Mouse (Mus musculus): ENCODE measurements at regions not wholly inside any gene's neighbourhood (a gene's known extent, or its start where the extent isn't known, plus 50 kb on each side); places are given as distances from the start of the nearest gene placed in this dataset.

DNA sequence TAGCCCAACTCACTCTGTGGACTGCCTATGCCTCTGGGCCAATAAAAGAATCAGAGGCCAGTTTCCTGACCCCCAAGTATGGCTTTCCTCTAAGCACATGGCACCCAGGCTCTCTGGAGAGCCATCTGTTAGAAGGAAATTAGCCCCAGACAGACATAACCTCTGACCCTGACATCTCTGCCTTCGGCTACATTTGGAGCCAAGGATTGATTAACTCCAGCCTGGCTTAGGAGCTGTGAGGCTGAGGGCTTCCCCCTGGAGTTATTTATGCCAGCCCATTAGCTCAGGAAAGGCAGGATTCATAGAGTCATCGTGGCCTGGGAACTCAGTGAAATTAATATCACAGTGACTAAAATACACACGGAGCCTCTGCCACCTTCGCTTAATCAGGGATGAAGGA, 137.5 kb downstream of the Wscd1 start:
- no peak for DNase-seq (ENCODE audit: low spot score in 2 of 2)

DNA sequence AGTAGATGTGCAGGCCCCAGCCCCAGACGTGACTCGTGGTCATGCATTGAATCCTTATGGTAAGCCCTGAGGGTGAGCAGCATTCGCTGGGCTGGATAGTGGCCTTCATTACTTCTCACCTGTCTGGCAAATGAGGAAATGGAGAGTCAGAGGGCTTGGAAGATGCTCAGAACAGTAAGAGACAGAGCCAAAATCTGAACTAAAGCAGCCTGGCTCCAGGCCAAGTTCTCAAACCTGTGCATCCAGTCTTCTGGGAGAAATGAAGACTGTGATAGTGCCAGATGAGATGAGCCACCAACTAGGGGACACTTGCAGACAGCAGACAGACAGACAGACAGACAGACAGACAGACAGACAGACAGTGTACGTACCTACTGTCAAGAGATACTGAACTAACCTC, 137.1 kb downstream of the Wscd1 start:
- no peak for DNase-seq (ENCODE audit: low spot score in 2 of 2)

DNA sequence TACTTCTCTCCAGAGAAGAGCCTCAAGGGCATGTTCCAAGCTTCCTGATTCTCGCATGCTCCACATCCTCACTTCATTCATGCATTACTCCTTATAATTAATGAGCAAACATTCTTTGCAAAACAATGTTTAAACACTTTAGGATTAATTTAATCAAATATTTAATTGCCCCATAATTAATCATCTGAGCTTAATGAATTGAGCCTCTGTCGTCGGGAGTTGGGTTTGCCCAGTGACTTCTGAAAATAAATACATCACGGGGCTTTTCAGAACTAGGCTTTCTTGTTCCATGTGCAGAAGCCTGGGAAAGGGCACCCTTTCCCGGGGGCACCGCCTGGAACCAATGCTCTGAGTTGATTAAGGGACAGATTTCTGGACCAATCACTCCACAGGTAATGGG, 135.1 kb downstream of the Wscd1 start:
- DNase-seq (ENCODE audit: low spot score in 2 of 2) = no peak

DNA sequence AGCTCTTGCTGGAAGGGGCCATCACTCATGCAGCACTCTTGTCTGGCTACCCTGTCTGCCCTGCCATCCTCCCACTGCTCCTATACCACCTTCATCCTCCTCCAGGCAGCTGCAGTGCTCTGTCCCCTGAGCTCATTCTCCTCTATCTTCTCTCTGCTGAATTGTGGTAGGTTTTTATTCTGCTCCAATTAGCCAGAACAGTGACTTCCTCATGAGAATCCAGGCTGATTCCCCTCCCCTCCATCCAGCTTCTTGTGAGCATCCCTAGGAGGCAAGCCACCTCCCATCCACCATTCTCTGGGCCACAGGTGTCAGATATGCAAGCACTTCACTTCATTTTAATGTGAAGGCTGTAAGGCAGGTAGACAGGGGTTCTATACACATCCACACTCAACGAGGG, 132.1 kb downstream of the Wscd1 start:
- DNase-seq (ENCODE audit: low spot score in 2 of 2) = no peak

DNA sequence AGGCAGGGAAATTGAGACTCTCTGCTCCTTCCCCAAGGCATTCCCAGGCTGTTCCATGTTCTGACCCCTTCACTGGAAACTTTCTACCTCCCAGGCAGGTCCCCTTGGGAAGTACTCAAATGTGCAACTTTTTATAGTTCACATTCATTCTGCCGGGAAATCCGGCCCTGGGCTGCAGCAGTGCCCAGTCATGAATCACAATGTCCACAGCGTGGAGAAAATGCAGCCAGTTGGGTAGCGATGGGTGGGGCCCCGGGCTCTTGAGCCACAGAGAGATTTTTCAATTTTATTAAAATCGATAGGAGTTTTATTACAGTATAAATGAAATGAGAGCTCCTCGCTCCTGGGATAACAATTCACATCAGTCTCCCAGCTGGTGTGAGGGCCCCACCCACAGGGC, 121.6 kb downstream of the Wscd1 start:
- no peak for DNase-seq (ENCODE audit: low spot score in 2 of 2)

DNA sequence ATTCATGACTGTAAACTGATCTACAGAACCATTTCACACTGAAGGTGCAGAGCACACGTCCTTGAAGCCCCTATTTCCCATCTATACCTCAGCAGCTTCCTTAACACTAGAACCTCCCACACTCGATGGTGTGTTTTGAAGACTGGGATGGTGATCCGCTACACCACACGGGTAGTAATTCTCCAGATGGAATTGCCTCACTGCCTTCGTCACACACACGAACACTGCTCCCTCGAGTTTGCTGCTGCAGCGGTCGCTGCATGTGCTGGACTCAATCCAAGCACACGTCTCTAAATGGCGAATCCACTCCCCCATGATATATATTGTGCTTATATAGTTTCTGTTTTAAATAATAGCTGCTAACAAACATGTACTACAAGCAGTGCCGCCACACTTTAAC, 117.0 kb downstream of the Wscd1 start:
- no peak for DNase-seq (ENCODE audit: low spot score in 2 of 2)

DNA sequence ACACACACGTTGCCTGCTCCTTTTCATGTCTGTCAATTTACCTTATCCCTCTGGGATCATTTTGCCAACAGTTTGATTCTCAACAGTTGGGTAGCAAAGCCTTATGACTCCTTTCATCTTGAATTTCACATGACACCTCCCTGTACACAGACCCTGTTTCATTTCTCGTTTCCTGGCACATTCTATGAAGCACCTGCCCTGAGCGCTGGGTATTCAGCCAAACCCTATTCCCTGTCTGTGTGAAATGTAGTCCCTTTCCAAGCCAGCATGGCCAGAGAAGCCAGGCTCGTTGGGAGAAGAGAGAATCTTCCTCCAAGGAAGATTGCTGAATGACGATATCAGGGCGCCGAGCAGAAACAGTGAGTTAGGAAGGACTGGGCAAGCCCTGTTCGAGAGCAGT, 108.2 kb downstream of the Wscd1 start:
- DNase-seq (ENCODE audit: low spot score in 2 of 2) = no peak

DNA sequence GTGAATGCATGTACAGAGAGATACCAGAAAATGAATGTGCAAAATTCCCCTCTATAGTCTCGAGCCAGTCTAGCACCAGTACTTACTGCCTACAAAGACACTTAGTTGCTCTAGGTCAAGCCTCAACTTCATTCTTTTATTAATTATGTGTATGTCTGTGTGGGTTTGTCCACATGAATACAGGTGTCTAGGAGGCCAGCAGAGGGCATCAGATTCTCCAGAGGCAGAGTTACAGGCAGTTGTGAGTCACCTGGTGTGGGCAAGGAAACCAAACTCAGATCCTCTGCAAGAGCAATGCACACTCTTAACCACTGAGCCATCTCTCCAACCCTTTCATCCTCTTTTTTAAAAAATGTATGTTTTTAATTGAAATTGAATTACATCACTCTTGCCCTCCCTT, 105.8 kb downstream of the Wscd1 start:
- DNase-seq (ENCODE audit: low spot score in 2 of 2) = no peak

DNA sequence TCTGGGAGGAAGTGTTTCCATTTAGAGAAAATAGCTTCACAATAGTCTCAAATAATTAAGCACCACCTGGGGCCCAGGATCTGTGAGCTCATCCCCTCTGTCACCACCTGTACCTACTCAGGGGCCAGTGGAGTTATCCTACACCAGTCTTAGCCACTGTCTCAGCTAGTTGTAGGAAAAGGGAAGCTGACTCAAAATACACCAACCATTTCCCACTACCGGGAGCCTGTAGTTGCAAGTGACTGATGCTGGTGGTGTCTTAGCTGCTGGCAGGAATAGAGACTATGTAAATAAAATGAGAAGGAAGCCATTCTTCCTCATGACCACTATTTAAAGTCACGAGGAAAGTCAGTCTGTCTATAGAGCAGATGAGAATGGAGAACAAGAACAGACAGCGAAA, 105.3 kb downstream of the Wscd1 start:
- DNase-seq (ENCODE audit: low spot score in 2 of 2) = no peak

DNA sequence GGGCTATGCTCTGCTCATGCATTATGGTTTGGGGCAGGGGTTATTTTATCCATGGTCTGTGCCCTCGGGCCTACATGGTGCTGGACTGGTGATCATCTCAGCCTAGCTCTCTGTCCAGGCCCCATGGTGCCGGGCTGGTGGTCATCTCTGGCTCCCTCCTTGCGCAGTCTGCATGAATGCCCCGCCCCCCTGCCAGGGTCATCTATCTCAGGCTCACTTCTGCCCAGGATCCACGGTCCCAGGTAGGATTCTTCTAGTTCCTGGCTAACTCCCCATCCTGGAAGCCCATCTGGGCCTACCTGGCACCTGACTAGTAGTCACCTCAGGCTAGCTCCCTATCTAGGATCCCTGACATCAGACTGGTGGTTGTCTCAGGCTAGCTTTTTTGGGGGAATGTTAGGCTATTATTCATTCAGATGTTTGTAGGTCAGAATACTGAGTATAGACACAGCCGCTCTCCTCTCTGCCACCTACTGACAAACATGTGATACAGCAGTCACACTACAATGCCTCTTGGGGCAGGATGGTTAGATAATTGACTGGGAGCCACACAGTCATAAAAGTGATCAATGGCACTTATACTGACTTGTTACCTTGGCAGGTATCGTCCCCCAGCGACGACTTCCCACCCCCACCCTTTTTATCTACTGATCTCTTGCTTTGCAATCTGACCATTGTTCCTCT, 98.1 kb downstream of the Wscd1 start:
- DNase-seq (ENCODE audit: low spot score in 2 of 2) = no peak

DNA sequence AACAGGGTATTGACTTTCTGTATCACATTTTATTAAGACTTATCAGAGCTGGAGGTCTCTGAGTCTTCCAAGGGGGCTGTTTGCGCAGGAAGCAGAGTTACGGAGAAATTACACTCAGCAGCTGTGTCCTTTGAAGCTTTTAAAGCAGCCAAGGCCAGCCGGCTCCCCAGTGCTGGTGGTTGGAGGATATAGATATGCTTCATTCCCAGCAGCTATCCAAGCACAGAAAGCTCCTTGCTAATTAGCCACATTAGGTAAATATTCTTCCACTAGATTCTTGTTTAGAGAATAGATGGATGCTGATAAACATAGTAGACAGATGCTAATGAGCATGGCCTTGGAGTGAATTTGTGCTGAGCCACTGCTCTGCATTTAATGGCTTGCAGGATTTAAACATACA, 96.8 kb downstream of the Wscd1 start:
- DNase-seq (ENCODE audit: low spot score in 2 of 2) = no peak

DNA sequence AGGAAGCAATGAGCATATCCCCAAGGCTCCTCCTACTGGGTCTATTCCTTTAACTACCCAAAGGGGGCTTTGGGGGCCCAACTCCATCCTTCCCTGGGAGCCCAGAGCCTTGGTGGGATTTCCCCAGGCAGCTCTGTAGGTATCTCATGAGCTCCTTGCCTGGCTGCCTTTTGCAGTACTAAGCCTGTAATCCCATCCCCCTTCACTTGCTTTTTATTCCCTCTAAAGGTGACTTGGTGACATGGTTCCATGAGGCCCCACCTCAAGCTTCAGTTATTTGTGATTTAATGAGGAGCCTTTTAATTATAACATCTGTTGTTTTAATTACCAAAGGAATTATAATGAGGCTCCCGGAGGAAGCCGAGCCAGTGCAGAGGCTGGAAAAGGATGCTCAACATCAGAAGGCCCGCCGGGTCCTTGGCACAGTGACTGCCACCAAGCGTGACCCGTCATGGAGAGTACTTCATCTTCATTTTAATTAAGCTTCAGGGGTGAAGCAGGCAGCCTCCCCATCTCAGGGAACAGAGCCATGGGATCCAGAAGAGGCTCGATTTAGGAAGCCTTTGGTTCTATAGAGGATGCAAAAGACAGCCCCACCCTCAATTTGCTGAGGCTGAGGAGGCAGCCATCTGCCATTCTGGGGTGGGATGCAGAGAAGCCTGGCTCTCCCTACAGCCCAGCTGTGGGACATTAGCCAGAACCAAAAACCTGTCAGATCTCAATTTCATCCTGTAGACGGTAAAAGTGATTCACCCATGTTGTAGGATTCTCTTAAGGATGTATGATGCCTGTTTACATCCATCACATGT, 91.1 kb downstream of the Wscd1 start:
- no peak for DNase-seq (ENCODE audit: low spot score in 2 of 2)
